Mouse (Mus musculus): ENCODE results near the gene Aldh16a1. TPM values are rescaled to one million over a fixed set of nuclear protein-coding genes. Genes with fewer than 3 reads are reported as not detected.

Gene Aldh16a1
- total and polyA plus RNA-seq, 3 experiments, result 26.9 to 49.8 (median 45.1) TPM

DNA sequence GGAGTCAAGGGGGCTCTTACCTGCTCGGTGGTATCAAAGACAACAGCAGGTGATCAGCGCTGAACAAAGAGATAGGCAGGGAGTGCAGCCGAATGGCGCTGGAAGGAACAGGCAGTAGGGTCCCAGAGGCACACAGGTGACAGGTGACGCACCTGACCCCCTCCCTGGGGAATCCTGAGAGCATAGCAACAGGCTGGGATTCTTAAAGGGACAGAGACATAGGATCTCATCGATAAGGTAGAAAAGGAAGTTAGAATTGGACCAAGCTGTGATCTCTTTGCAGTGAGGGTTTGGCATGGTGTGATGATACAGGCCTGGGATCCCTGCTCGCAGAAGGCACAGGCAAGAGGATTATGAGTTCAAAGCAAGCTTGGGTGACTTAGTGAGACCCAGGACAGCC is 25.1 kb upstream of the Aldh16a1 start, which contains the start of gene Gfy:
Gene Gfy, minus strand, starts transcription at position 101 of the 400 bp plus-strand sequence.
- no peak within 1 kb of the TSS for H3K4me3 ChIP-seq (replicated peaks in 1 of 3; ENCODE audit: low read depth in 2 of 3, low read length in 2 of 3, poor library complexity in 1 of 3)
- H3K9me3 ChIP-seq (replicated peaks; ENCODE audit: low read length), result peaks cover 2% of the 10 kb centered on the region
- peaks cover 95% of the 10 kb centered on the region for H3K27me3 ChIP-seq (replicated peaks)
- no peak within 1 kb of the TSS for H3K9ac ChIP-seq (ENCODE audit: insufficient read depth, low read depth)
- peaks cover 6 to 16% of the 10 kb centered on the region in 2 experiments for H3K4me1 ChIP-seq (ENCODE audit: control insufficient read depth in 1 of 2, insufficient read depth in 2 of 2)
- dilution Hi-C loops (cut with MboI; ENCODE audit: extremely low pct_ligation_motif_present, extremely low pct_unique_long_range_greater_than_20kb, low sequenced_read_pairs) (no loop called here), in situ Hi-C loops (cut with MboI; ENCODE audit: low pct_ligation_motif_present, low pct_unique_long_range_greater_than_20kb, low sequenced_read_pairs) (no loop called here)
- TF ChIP-seq TCF12 (IDR thresholded peaks at IDR 0.05; ENCODE audit: low read depth, low read length), result no peak
- TF ChIP-seq IRF4 (IDR thresholded peaks at IDR 0.05; ENCODE audit: low read depth, low read length), result no peak
- TF ChIP-seq MAZ (IDR thresholded peaks at IDR 0.05; ENCODE audit: low read depth, low read length), result no peak
- no peak for TF ChIP-seq GABPA (IDR thresholded peaks at IDR 0.05; ENCODE audit: insufficient replicate concordance, low read depth, low read length)
- TF ChIP-seq MAFK (IDR thresholded peaks at IDR 0.05; ENCODE audit: insufficient replicate concordance, low read length), result no peak
- TF ChIP-seq E2F4 (IDR thresholded peaks at IDR 0.05; ENCODE audit: insufficient replicate concordance, low read depth, low read length), result no peak
- TF ChIP-seq NRF1 (IDR thresholded peaks at IDR 0.05; ENCODE audit: low read depth, low read length), result no peak
- TF ChIP-seq MYC (IDR thresholded peaks at IDR 0.05; ENCODE audit: low read depth, low read length), result no peak
- TF ChIP-seq RAD21 (IDR thresholded peaks at IDR 0.05; ENCODE audit: low read depth, low read length), result no peak
- TF ChIP-seq ZMIZ1 (IDR thresholded peaks at IDR 0.05; ENCODE audit: low read depth, low read length), result no peak
- TF ChIP-seq BHLHE40 (IDR thresholded peaks at IDR 0.05; ENCODE audit: low read depth, low read length), result no peak
- no peak for TF ChIP-seq TBP (conservative IDR thresholded peaks at IDR 0.05; ENCODE audit: low read depth, low read length)
- TF ChIP-seq SIN3A (IDR thresholded peaks at IDR 0.05; ENCODE audit: low read length), result no peak
- no peak for TF ChIP-seq UBTF (IDR thresholded peaks at IDR 0.05; ENCODE audit: low read depth, low read length)
- TF ChIP-seq ZKSCAN1 (IDR thresholded peaks at IDR 0.05; ENCODE audit: borderline replicate concordance, low read depth, low read length), result no peak
- no peak for TF ChIP-seq MEF2A (IDR thresholded peaks at IDR 0.05; ENCODE audit: borderline replicate concordance, low read depth, low read length)
- H3K27ac ChIP-seq (ENCODE audit: insufficient read depth, low read depth), result no peak within 1 kb of the TSS
- no peaks in the 10 kb centered on the region for H3K79me2 ChIP-seq (replicated peaks; ENCODE audit: control insufficient read depth, extremely low read depth, insufficient read depth, poor library complexity, severe bottlenecking)
- no peak within 1 kb of the TSS for H3K4me2 ChIP-seq (ENCODE audit: insufficient read depth, low read depth, poor library complexity, severe bottlenecking)
- H3K36me3 ChIP-seq (replicated peaks in 1 of 2; ENCODE audit: control insufficient read depth in 1 of 2, insufficient read depth in 1 of 2, low read length in 1 of 2), result no peaks in the 10 kb centered on the region
- no peak for DNase-seq (ENCODE audit: extremely low read depth)

DNA sequence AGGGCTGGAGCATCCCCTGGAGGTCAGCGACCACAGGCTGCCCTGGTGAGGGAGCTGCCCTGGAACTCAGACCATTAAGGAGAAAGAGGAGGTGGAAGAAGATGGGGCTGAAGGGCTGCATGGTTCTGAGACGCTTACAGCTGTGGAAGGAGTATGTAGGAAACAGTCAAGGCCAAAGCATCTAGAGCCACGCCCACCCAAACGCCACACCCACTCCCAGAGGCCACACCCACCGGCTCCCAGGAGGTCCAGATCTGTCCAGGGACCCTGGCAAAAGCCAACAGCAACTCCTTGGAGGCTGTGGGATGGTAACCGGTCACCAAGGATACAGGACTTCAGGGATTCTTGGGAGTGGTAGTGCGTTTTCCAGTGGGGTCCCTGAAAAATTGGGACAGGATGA is 24.2 kb upstream of the Aldh16a1 start:
- no peak for DNase-seq (ENCODE audit: extremely low read depth)
- dilution Hi-C loops (cut with MboI; ENCODE audit: extremely low pct_ligation_motif_present, extremely low pct_unique_long_range_greater_than_20kb, low sequenced_read_pairs) (no loop called here), in situ Hi-C loops (cut with MboI; ENCODE audit: low pct_ligation_motif_present, low pct_unique_long_range_greater_than_20kb, low sequenced_read_pairs) (no loop called here)
- no peak overlapping the region for H3K27ac ChIP-seq (ENCODE audit: insufficient read depth, low read depth)
- H3K79me2 ChIP-seq (replicated peaks; ENCODE audit: control insufficient read depth, extremely low read depth, insufficient read depth, poor library complexity, severe bottlenecking), result no peaks in the 10 kb centered on the region
- H3K4me3 ChIP-seq (replicated peaks in 1 of 3; ENCODE audit: low read depth in 2 of 3, low read length in 2 of 3, poor library complexity in 1 of 3), result no peak overlapping the region
- TF ChIP-seq GABPA (IDR thresholded peaks at IDR 0.05; ENCODE audit: insufficient replicate concordance, low read depth, low read length) (no peak), MAX (IDR thresholded peaks at IDR 0.05; ENCODE audit: low read length) (no peak), ZNF384 (IDR thresholded peaks at IDR 0.05; ENCODE audit: low read depth, low read length) (no peak), JUN (IDR thresholded peaks at IDR 0.05; ENCODE audit: insufficient read depth, low read depth, low read length) (no peak), MAFK (IDR thresholded peaks at IDR 0.05; ENCODE audit: insufficient replicate concordance, low read length) (no peak), RAD21 (IDR thresholded peaks at IDR 0.05; ENCODE audit: low read depth, low read length) (no peak), NRF1 (IDR thresholded peaks at IDR 0.05; ENCODE audit: low read depth, low read length) (no peak), ZMIZ1 (IDR thresholded peaks at IDR 0.05; ENCODE audit: low read depth, low read length) (no peak), IRF4 (IDR thresholded peaks at IDR 0.05; ENCODE audit: low read depth, low read length) (no peak), ELF1 (IDR thresholded peaks at IDR 0.05; ENCODE audit: low read depth, low read length) (no peak), MEF2A (IDR thresholded peaks at IDR 0.05; ENCODE audit: borderline replicate concordance, low read depth, low read length) (no peak), BHLHE40 (IDR thresholded peaks at IDR 0.05; ENCODE audit: low read depth, low read length) (no peak), RCOR1 (conservative IDR thresholded peaks at IDR 0.05; ENCODE audit: low read depth, low read length) (no peak)
- H3K4me1 ChIP-seq (ENCODE audit: control insufficient read depth in 1 of 2, insufficient read depth in 2 of 2), result peaks cover 7 to 18% of the 10 kb centered on the region in 2 experiments
- H3K27me3 ChIP-seq (replicated peaks), result peaks cover 88% of the 10 kb centered on the region
- H3K9ac ChIP-seq (ENCODE audit: insufficient read depth, low read depth), result no peak overlapping the region
- H3K9me3 ChIP-seq (replicated peaks; ENCODE audit: low read length), result peaks cover 2% of the 10 kb centered on the region
- no peaks in the 10 kb centered on the region for H3K36me3 ChIP-seq (replicated peaks in 1 of 2; ENCODE audit: control insufficient read depth in 1 of 2, insufficient read depth in 1 of 2, low read length in 1 of 2)
- H3K4me2 ChIP-seq (ENCODE audit: insufficient read depth, low read depth, poor library complexity, severe bottlenecking), result no peak overlapping the region

Data from CH12.LX (cell line).